Mouse (Mus musculus): ENCODE measurements around the gene Cdyl. TPM values are rescaled to one million over a fixed set of nuclear protein-coding genes. Genes with fewer than 3 reads are reported as not detected.

The Cdyl gene
- polyA plus RNA-seq, 1 experiment, result 8.3 TPM

GRCm38 (mm10) chr13:35740301-35741039 is 80.8 kb downstream of the Cdyl start:
- Histone ChIP-seq H3K27ac (ENCODE audit: insufficient read depth, low read length) (no peak overlapping the region), H3K4me1 (ENCODE audit: control insufficient read depth, insufficient read depth, low read length) (peaks cover 3% of the 10 kb centered on the region; the same call in 1 of the 2 replicates), H3K27me3 (ENCODE audit: control insufficient read depth, insufficient read depth, low read length) (no peaks in the 10 kb centered on the region), H3K4me3 (replicated peaks; ENCODE audit: insufficient read depth, low read depth, low read length) (peak overlapping the region; percentile 86)
- TF ChIP-seq POLR2A (IDR thresholded peaks at IDR 0.05; ENCODE audit: borderline replicate concordance, insufficient read depth, low read length), result no peak
- no peak for TF ChIP-seq CTCF (IDR thresholded peaks at IDR 0.05; ENCODE audit: borderline replicate concordance, insufficient read depth, low read depth, low read length)
- WGBS, result 3% methylated on average over 61 of the region's 61 CpGs
- peak; percentile 72 to 73 for DNase-seq

DNA sequence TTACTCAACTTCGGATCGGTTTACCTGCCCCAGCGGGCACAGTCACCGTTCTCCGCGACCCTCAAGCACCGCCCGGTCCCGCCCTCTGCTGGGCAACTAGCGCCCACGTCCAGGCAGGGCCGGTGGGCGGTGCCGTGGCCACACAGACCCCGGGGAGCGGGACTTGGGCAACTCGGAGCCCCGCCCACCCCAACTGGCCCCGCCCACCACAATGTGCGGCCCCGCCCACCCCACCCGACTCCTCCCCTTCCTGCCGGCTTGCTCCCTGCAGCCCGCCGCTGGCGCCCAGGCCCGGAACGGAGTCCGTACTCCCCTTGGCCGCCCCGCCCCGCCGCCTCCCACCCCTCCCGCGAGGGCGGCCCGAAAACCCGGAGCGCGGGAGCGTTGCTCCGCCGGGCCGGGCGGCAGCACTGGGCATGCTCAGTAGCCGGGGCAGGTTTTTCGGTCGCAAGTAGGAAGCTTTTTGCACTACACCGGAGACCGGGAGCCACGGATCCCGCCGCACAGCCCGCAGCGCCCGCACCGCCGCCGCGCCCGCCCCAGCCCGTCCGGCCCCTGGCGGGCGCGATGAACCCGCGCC is 81.5 kb downstream of the Cdyl start:
- peak; percentile 36; the same call in 1 of the 2 replicates for TF ChIP-seq CTCF (IDR thresholded peaks at IDR 0.05; ENCODE audit: borderline replicate concordance, insufficient read depth, low read depth, low read length)
- TF ChIP-seq POLR2A (IDR thresholded peaks at IDR 0.05; ENCODE audit: borderline replicate concordance, insufficient read depth, low read length), result 0 out of 2 replicates have a peak, but pooled peaks have one; percentile 7
- H3K4me1 ChIP-seq (ENCODE audit: control insufficient read depth, insufficient read depth, low read length), result peaks cover 3% of the 10 kb centered on the region; the same call in 1 of the 2 replicates
- peak; percentile 86 to 87 for DNase-seq
- peak overlapping the region; percentile 86 for H3K4me3 ChIP-seq (replicated peaks; ENCODE audit: insufficient read depth, low read depth, low read length)
- no peaks in the 10 kb centered on the region for H3K27me3 ChIP-seq (ENCODE audit: control insufficient read depth, insufficient read depth, low read length)
- WGBS, result under 1% methylated on average over 57 of the region's 68 CpGs
- H3K27ac ChIP-seq (ENCODE audit: insufficient read depth, low read length), result no peak overlapping the region; the same call in 1 of the 2 replicates

DNA sequence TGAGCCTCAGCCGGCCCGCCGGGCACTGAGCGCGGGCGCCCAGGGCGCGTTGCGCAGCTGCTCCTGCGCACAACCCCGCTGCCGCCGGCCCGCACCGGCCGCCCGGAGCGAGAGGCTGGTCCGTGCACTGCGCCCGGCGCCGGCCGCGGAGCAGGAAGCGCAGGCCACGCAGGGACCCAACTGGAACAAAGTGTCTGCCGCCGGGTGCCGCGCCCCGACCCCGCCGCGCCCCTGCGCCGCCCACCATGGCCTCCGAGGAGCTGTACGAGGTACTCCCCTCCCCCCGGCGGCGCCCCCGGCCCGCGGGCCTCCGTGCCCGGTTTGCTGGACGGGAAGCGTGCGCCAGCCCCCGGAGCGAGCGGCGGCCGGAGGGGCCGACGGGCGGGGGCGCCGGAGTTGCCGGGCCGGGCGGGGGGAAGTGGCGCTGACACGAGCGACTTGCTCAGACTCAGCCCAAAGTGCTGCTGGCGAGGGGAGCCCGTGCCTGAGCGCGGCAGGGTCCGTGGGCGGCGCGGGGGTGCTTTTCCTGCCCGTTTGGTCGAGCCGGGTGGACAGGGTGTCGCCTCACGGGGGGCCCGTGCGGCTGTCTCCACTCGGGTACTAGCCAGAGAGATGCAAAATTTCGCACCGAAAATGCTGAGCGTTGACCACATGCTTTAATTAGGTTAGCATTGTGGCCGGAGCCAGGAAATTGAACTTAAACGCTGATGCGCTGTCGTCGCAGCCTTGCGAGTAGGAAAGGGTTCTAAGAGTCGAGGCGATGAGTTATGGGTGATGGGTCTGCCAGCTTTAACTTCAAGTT is 82.2 kb downstream of the Cdyl start:
- TF ChIP-seq POLR2A (IDR thresholded peaks at IDR 0.05; ENCODE audit: borderline replicate concordance, insufficient read depth, low read length) (no peak), CTCF (IDR thresholded peaks at IDR 0.05; ENCODE audit: borderline replicate concordance, insufficient read depth, low read depth, low read length) (no peak)
- H3K27ac ChIP-seq (ENCODE audit: insufficient read depth, low read length), result no peak overlapping the region; the same call in 1 of the 2 replicates
- peak overlapping the region; percentile 86 for H3K4me3 ChIP-seq (replicated peaks; ENCODE audit: insufficient read depth, low read depth, low read length)
- H3K27me3 ChIP-seq (ENCODE audit: control insufficient read depth, insufficient read depth, low read length), result no peaks in the 10 kb centered on the region
- WGBS, result under 1% methylated on average over 92 of the region's 93 CpGs
- H3K4me1 ChIP-seq (ENCODE audit: control insufficient read depth, insufficient read depth, low read length), result peaks cover 3% of the 10 kb centered on the region; the same call in 1 of the 2 replicates
- peak; percentile 60 to 66 for DNase-seq

- peak overlapping the region; percentile 86 for H3K4me3 ChIP-seq (replicated peaks; ENCODE audit: insufficient read depth, low read depth, low read length)
- TF ChIP-seq POLR2A (IDR thresholded peaks at IDR 0.05; ENCODE audit: borderline replicate concordance, insufficient read depth, low read length), result no peak
- no peak for TF ChIP-seq CTCF (IDR thresholded peaks at IDR 0.05; ENCODE audit: borderline replicate concordance, insufficient read depth, low read depth, low read length)
- WGBS, result 22% methylated on average over 4 of the region's 4 CpGs
- H3K27ac ChIP-seq (ENCODE audit: insufficient read depth, low read length), result no peak overlapping the region
- no peaks in the 10 kb centered on the region for H3K27me3 ChIP-seq (ENCODE audit: control insufficient read depth, insufficient read depth, low read length)
- DNase-seq, result no peak
- peaks cover 3% of the 10 kb centered on the region; the same call in 1 of the 2 replicates for H3K4me1 ChIP-seq (ENCODE audit: control insufficient read depth, insufficient read depth, low read length)
Measured at GRCm38 (mm10) chr13:35742696-35743095, 83.1 kb downstream of the Cdyl start.

DNA sequence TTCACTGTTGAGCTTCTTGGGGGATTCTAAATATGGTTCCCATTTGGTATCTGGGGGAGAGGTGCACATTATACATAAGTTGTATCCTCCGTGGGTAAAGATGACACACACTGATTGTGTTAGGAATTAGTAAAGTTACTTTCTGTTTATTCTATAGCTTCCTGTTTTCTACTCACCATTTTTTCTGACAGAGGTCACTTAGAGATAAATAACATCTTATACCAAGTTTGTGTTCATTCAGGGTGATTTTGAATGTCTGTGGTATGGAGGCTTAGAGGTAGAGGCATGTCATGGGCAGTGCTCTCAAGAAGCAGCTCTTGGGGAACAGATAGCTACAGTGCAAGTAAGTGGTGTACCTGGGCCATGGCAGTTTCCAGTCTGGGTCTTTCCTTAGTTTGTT is 83.6 kb downstream of the Cdyl start:
- Histone ChIP-seq H3K27me3 (ENCODE audit: control insufficient read depth, insufficient read depth, low read length) (no peaks in the 10 kb centered on the region), H3K4me1 (ENCODE audit: control insufficient read depth, insufficient read depth, low read length) (peaks cover 3% of the 10 kb centered on the region; the same call in 1 of the 2 replicates), H3K4me3 (replicated peaks; ENCODE audit: insufficient read depth, low read depth, low read length) (no peak overlapping the region), H3K27ac (ENCODE audit: insufficient read depth, low read length) (no peak overlapping the region)
- WGBS, result 56% methylated on average over 1 of the region's 1 CpGs
- TF ChIP-seq CTCF (IDR thresholded peaks at IDR 0.05; ENCODE audit: borderline replicate concordance, insufficient read depth, low read depth, low read length), result no peak
- TF ChIP-seq POLR2A (IDR thresholded peaks at IDR 0.05; ENCODE audit: borderline replicate concordance, insufficient read depth, low read length), result no peak
- no peak for DNase-seq

- H3K4me3 ChIP-seq (replicated peaks; ENCODE audit: insufficient read depth, low read depth, low read length), result no peak overlapping the region
- H3K27me3 ChIP-seq (ENCODE audit: control insufficient read depth, insufficient read depth, low read length), result no peaks in the 10 kb centered on the region
- TF ChIP-seq CTCF (IDR thresholded peaks at IDR 0.05; ENCODE audit: borderline replicate concordance, insufficient read depth, low read depth, low read length) (no peak), POLR2A (IDR thresholded peaks at IDR 0.05; ENCODE audit: borderline replicate concordance, insufficient read depth, low read length) (no peak)
- 96% methylated on average over 4 of the region's 4 CpGs for WGBS
- H3K4me1 ChIP-seq (ENCODE audit: control insufficient read depth, insufficient read depth, low read length), result peaks cover 15% of the 10 kb centered on the region
- DNase-seq, result no peak
- no peak overlapping the region for H3K27ac ChIP-seq (ENCODE audit: insufficient read depth, low read length)
Measured at GRCm38 (mm10) chr13:35749194-35749593, 89.6 kb downstream of the Cdyl start.

GRCm38 (mm10) chr13:35749680-35750079 is 90.0 kb downstream of the Cdyl start:
- H3K4me3 ChIP-seq (replicated peaks; ENCODE audit: insufficient read depth, low read depth, low read length), result no peak overlapping the region
- H3K27ac ChIP-seq (ENCODE audit: insufficient read depth, low read length), result no peak overlapping the region
- 93% methylated on average over 5 of the region's 5 CpGs for WGBS
- DNase-seq, result no peak
- H3K27me3 ChIP-seq (ENCODE audit: control insufficient read depth, insufficient read depth, low read length), result no peaks in the 10 kb centered on the region
- peaks cover 18% of the 10 kb centered on the region for H3K4me1 ChIP-seq (ENCODE audit: control insufficient read depth, insufficient read depth, low read length)
- TF ChIP-seq POLR2A (IDR thresholded peaks at IDR 0.05; ENCODE audit: borderline replicate concordance, insufficient read depth, low read length) (no peak), CTCF (IDR thresholded peaks at IDR 0.05; ENCODE audit: borderline replicate concordance, insufficient read depth, low read depth, low read length) (no peak)

Measured in cerebellum, adult 2 months (tissue).